In the genomic region with DNA sequence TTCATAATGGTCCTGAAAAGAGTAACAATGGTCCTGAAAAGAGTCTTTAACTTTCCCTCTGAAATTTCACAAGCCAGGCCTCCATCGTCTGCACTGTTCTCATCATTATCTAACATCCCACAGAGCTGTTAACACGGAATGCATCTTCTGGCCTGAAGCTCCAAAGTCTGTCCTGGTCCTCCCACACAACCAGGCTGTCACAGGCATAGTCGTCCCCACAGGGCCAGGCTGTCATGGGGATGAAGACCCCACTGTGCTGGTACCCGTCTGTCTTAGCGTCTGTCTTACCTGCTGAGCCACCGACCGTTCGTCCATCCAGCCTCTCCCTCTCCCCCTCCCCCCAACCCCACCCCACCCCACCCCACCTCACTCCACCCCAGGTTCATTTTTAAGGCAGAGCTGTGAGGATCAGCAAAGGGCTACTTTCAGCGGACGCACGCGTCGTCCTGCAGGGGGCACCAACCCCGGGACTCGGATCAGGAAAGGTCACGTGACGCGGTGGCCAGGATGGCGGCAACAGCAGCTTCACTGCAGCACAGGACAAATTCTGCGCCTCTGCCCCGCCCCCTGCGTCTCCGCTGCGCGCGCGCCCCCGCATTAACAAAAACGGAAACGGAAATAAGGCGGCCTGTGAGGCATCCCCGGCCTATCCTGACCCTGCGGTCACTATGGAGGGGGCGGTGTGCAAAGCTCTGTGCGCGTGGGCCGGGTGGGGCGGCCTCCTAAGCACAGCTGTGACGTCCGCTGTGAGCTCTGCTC, we compare ENCODE assay signal across 8 mouse cellular contexts. TPM values are rescaled to one million over a fixed set of nuclear protein-coding genes. Genes with fewer than 3 reads are reported as not detected.
DNase-seq lines count a peak whose midpoint lies in the region; ATAC-seq and TF ChIP-seq lines count a peak whose summit lies in the region.

No protein-coding gene starts in this region.

- intact Hi-C loops in gastrocnemius, adult 2 months (cut with DNase I), result no loop called here

- H3K9ac ChIP-seq in hindbrain, embryonic 16.5 days (ENCODE audit: low read depth, low read length), result peak overlapping the region; percentile 85

- no peak overlapping the region for H3K27ac ChIP-seq in cortical plate, adult 2 months (ENCODE audit: insufficient read depth, low read length)
- H3K27ac ChIP-seq in gastrocnemius, adult 2 months, result peak overlapping the region; percentile 86
- peak overlapping the region; percentile 72 for H3K27ac ChIP-seq in hindbrain, embryonic 16.5 days (ENCODE audit: low read depth, low read length)

- peaks cover 38% of the 10 kb centered on the region for H3K9me3 ChIP-seq in hindbrain, embryonic 16.5 days (ENCODE audit: control insufficient read depth, low read length)

- no peaks in the 10 kb centered on the region for H3K4me1 ChIP-seq in cortical plate, adult 2 months (ENCODE audit: control insufficient read depth, insufficient read depth, low read length)
- H3K4me1 ChIP-seq in hindbrain, embryonic 16.5 days (ENCODE audit: control insufficient read depth, insufficient read depth, low read depth, low read length), result no peaks in the 10 kb centered on the region; the same call in none of the 2 replicates

- no peak for TF ChIP-seq POLR2A in cortical plate, adult 2 months (IDR thresholded peaks at IDR 0.05; ENCODE audit: extremely low read depth, insufficient read depth, low read length)

- ATAC-seq in activated CD4-positive, CD25-positive, alpha-beta regulatory T cell, adult 4 months, result peak; percentile 79
- ATAC-seq in hindbrain, embryonic 16.5 days, result peak; percentile 85
- ATAC-seq in megakaryocyte, adult 5-6 weeks (ENCODE audit: poor library complexity, severe bottlenecking), result peak; percentile 58

- WGBS in hindbrain, embryonic 16.5 days, result 3% methylated on average over 39 of the region's 40 CpGs

- H3K27me3 ChIP-seq in hindbrain, embryonic 16.5 days (replicated peaks; ENCODE audit: control insufficient read depth, insufficient read depth, low read length), result no peaks in the 10 kb centered on the region

- peaks cover 5% of the 10 kb centered on the region for H3K36me3 ChIP-seq in hindbrain, embryonic 16.5 days (ENCODE audit: control insufficient read depth, insufficient read depth, low read length)

- peak; percentile 91 for DNase-seq in gastrocnemius, adult 2 months
- peak; percentile 81 to 83 for DNase-seq in left cerebral cortex, adult 18-20 months (ENCODE audit: low spot score in 2 of 2)
- peak; percentile 85 for DNase-seq in right cerebral cortex, adult 18-20 months
- DNase-seq in urinary bladder, postnatal 10 days (ENCODE audit: low spot score), result peak; percentile 82

- peak overlapping the region; percentile 69; the same call in 1 of the 2 replicates for H3K4me3 ChIP-seq in cortical plate, adult 2 months (ENCODE audit: insufficient read depth, low read length)
- peak overlapping the region; percentile 89 for H3K4me3 ChIP-seq in gastrocnemius, adult 2 months
- peak overlapping the region; percentile 67 for H3K4me3 ChIP-seq in hindbrain, embryonic 16.5 days (ENCODE audit: low read length)

- H3K4me2 ChIP-seq in hindbrain, embryonic 16.5 days (ENCODE audit: low read length), result peak overlapping the region; percentile 94

- 0 out of 2 replicates have a peak, but pooled peaks have one; percentile 22 for TF ChIP-seq CTCF in cortical plate, adult 2 months (IDR thresholded peaks at IDR 0.05; ENCODE audit: extremely low read depth, insufficient read depth, low read length)
- TF ChIP-seq CTCF in gastrocnemius, adult 2 months (IDR thresholded peaks at IDR 0.05), result peak; percentile 67

RNA-seq across cellular contexts. Expression of gene Il3ra, which starts 0.8 kb away (rescaled TPM):
- 1 to 10 TPM; 8.2 to 8.5 TPM for polyA plus RNA-seq in activated CD4-positive, CD25-positive, alpha-beta regulatory T cell, adult 4 months (2017; shearing (Covaris generic))
- 7.2 and 8.0 TPM in 2 replicates for polyA plus RNA-seq in cortical plate, adult 2 months (2012; rRNA removed)
- 1 to 10 TPM; 1.5 to 2.5 TPM for total RNA-seq in gastrocnemius, adult 2 months (2021)
- polyA plus RNA-seq in hindbrain, embryonic 16.5 days (2015; fragmentation: Nextera tagmentation; extraction: Ambion mirVana), result 2.3 and 3.0 TPM in 2 replicates
- 1 to 10 TPM; 3.4 TPM for total RNA-seq in left cerebral cortex, adult 18-20 months (2021)
- total RNA-seq in megakaryocyte, adult 5-6 weeks (2015), result 17.5 and 18.3 TPM in 2 replicates
- total RNA-seq in megakaryocyte, adult 5-6 weeks (2017), result 70.9 and 82.3 TPM in 2 replicates

RNA-seq across cellular contexts. Expression of gene Olfr31, which starts 22.7 kb away (rescaled TPM):
- polyA plus RNA-seq in activated CD4-positive, CD25-positive, alpha-beta regulatory T cell, adult 4 months (2017; shearing (Covaris generic)), result not detected
- not detected in 2 replicates for polyA plus RNA-seq in cortical plate, adult 2 months (2012; rRNA removed)
- not detected for total RNA-seq in gastrocnemius, adult 2 months (2021)
- 0.11 TPM in 1 of 2 replicates, not detected in the other for polyA plus RNA-seq in hindbrain, embryonic 16.5 days (2015; fragmentation: Nextera tagmentation; extraction: Ambion mirVana)
- not detected for total RNA-seq in left cerebral cortex, adult 18-20 months (2021)
- total RNA-seq in megakaryocyte, adult 5-6 weeks (2015), result not detected in 2 replicates
- not detected in 2 replicates for total RNA-seq in megakaryocyte, adult 5-6 weeks (2017)

RNA-seq across cellular contexts. Expression of gene Olfr721-ps1, which starts 55.8 kb away (rescaled TPM):
- polyA plus RNA-seq in activated CD4-positive, CD25-positive, alpha-beta regulatory T cell, adult 4 months (2017; shearing (Covaris generic)), result not detected
- polyA plus RNA-seq in cortical plate, adult 2 months (2012; rRNA removed), result not detected in 2 replicates
- total RNA-seq in gastrocnemius, adult 2 months (2021), result not detected
- polyA plus RNA-seq in hindbrain, embryonic 16.5 days (2015; fragmentation: Nextera tagmentation; extraction: Ambion mirVana), result not detected in 2 replicates
- total RNA-seq in left cerebral cortex, adult 18-20 months (2021), result not detected
- total RNA-seq in megakaryocyte, adult 5-6 weeks (2015), result not detected in 2 replicates
- not detected in 2 replicates for total RNA-seq in megakaryocyte, adult 5-6 weeks (2017)

Comparison
In these comparisons a context has a peak if more than half of its experiments do, and no peak if none do; other contexts are left out.
1. RNA of gene Il3ra, which starts 0.8 kb away (total RNA-seq): 17.5 to 82.3 TPM in megakaryocyte, adult 5-6 weeks; 3.4 TPM in left cerebral cortex, adult 18-20 months and 1.5 to 2.5 TPM in gastrocnemius, adult 2 months; every median in the first group is over 4 times any median in the second.
2. Peak in every context shown above with its lines, with median percentiles within 50 percentile points of each other: ATAC-seq, H3K4me3 ChIP-seq and DNase-seq.